Mouse (Mus musculus) kidney, postnatal 0 days (tissue): ENCODE results near the gene Rab31. TPM values are rescaled to one million over a fixed set of nuclear protein-coding genes. Genes with fewer than 3 reads are reported as not detected.

Experiments
- ATAC-seq: fragments of 200-750 bp; cut with Nextera tagmentation; replicated peaks from 2 replicates; pipeline ENCODE4 v1.8.0; 2017; ENCODE audit warnings: low read depth, moderate number of reproducible peaks, moderate TSS enrichment, moderate library complexity; ENCODE audit not compliant: low FRiP score
- DNase-seq: peaks from one replicate; pipeline ENCODE4 v3.0.0-alpha.2; 2016; ENCODE audit warnings: low spot score
- H3K27ac ChIP-seq: fragments of 300-500 bp; sonication (generic); 2 replicates; pipeline ENCODE4 v1.5.1; 2014; ENCODE audit warnings: mild to moderate bottlenecking
- H3K27me3 ChIP-seq: fragments of 300-500 bp; sonication (generic); 2 replicates; pipeline ENCODE4 v1.6.1; 2014; ENCODE audit warnings: low read length, mixed read lengths; ENCODE audit not compliant: insufficient read depth
- H3K36me3 ChIP-seq: fragments of 300-500 bp; sonication (generic); 2 replicates; pipeline ENCODE4 v1.6.1; 2014; ENCODE audit warnings: low read length, mixed read lengths; ENCODE audit not compliant: insufficient read depth
- H3K4me1 ChIP-seq: fragments of 300-500 bp; sonication (generic); replicated peaks from 2 replicates; pipeline ENCODE4 v1.6.1; 2014; ENCODE audit warnings: antibody characterized with exemption, low read length, mixed read lengths; ENCODE audit not compliant: insufficient read depth
- H3K4me2 ChIP-seq: fragments of 300-500 bp; sonication (generic); 2 replicates; pipeline ENCODE4 v1.6.1; 2014; ENCODE audit warnings: mild to moderate bottlenecking, low read length, moderate library complexity, mixed read lengths
- H3K4me3 ChIP-seq: fragments of 300-500 bp; sonication (generic); replicated peaks from 2 replicates; pipeline ENCODE4 v1.5.1; 2014; ENCODE audit warnings: low read depth, low read length
- H3K9ac ChIP-seq: fragments of 300-500 bp; sonication (generic); 2 replicates; pipeline ENCODE4 v1.6.1; 2014; ENCODE audit warnings: low read depth, low read length
- H3K9me3 ChIP-seq: fragments of 300-500 bp; sonication (generic); replicated peaks from 2 replicates; pipeline ENCODE4 v1.6.1; 2016; ENCODE audit warnings: low read length, inconsistent platforms, mixed read lengths
- CTCF ChIP-seq: IDR thresholded peaks from 2 replicates; pipeline ENCODE4 v1.5.1; 2016; ENCODE audit warnings: antibody characterized with exemption, low read depth, mild to moderate bottlenecking, moderate library complexity
- WGBS: fragments of 180-500 bp; shearing (Covaris S2); extraction: QIAGEN DNeasy Blood & Tissue Kit; methylation state at CpG from one replicate; pipeline ENCODE4 v1.1.7; 2014; 5-methylcytosine and 5-hydroxymethylcytosine counted together
- polyA plus RNA-seq: library from polyadenylated mRNA; unstranded; fragments of >200 nt; fragmentation: Nextera tagmentation; extraction: Ambion mirVana; gene quantifications from 2 replicates; pipeline ENCODE4 v1.2.1, GENCODE M21; 2015

The Rab31 gene
- polyA plus RNA-seq, 1 experiment from 2014 or later, result 30.0 TPM

- DNase-seq (peak; percentile 78), ATAC-seq (peak; percentile 38; the same call in 1 of the 2 replicates)
- peaks cover 4% of the 10 kb centered on the region; the same call in 1 of the 2 replicates for H3K4me1 ChIP-seq
- no peaks in the 10 kb centered on the region for H3K36me3 ChIP-seq
- H3K9ac ChIP-seq, result no peak overlapping the region
- peak; percentile 77 for TF ChIP-seq CTCF
- H3K4me2 ChIP-seq, result no peak overlapping the region
- H3K27ac ChIP-seq, result no peak overlapping the region
- H3K27me3 ChIP-seq, result no peaks in the 10 kb centered on the region
- H3K9me3 ChIP-seq, result no peaks in the 10 kb centered on the region
- WGBS, result 80% methylated on average over 5 of the region's 5 CpGs
- no peak overlapping the region for H3K4me3 ChIP-seq
Measured at GRCm38 (mm10) chr17:65706220-65706619, 66.3 kb downstream of the Rab31 start.

- TF ChIP-seq CTCF, result no peak
- no peak overlapping the region for H3K4me2 ChIP-seq
- H3K36me3 ChIP-seq, result no peaks in the 10 kb centered on the region
- peak; percentile 38 for DNase-seq
- H3K9me3 ChIP-seq, result no peaks in the 10 kb centered on the region
- WGBS, result 69% methylated on average over 13 of the region's 13 CpGs
- H3K4me3 ChIP-seq, result no peak overlapping the region
- H3K4me1 ChIP-seq, result peaks cover 4% of the 10 kb centered on the region; the same call in 1 of the 2 replicates
- no peak overlapping the region for H3K9ac ChIP-seq
- no peak overlapping the region for H3K27ac ChIP-seq
- no peaks in the 10 kb centered on the region for H3K27me3 ChIP-seq
- no peak for ATAC-seq
Measured at GRCm38 (mm10) chr17:65703527-65704391, 68.8 kb downstream of the Rab31 start.

GRCm38 (mm10) chr17:65701797-65702566, 70.6 kb downstream of the Rab31 start:
- H3K27ac ChIP-seq, result peak overlapping the region; percentile 78
- TF ChIP-seq CTCF, result no peak
- WGBS, result 47% methylated on average over 13 of the region's 13 CpGs

GRCm38 (mm10) chr17:65701356-65701755, 71.2 kb downstream of the Rab31 start:
- TF ChIP-seq CTCF, result no peak
- Histone ChIP-seq H3K27ac (peak overlapping the region; percentile 63; the same call in 1 of the 2 replicates), H3K9me3 (no peaks in the 10 kb centered on the region), H3K9ac (no peak overlapping the region), H3K4me3 (no peak overlapping the region), H3K36me3 (no peaks in the 10 kb centered on the region), H3K4me1 (peaks cover 4% of the 10 kb centered on the region; the same call in 1 of the 2 replicates), H3K4me2 (no peak overlapping the region), H3K27me3 (no peaks in the 10 kb centered on the region)
- DNase-seq (peak; percentile 47), ATAC-seq (no peak)
- WGBS, result 64% methylated on average over 8 of the region's 8 CpGs

More at GRCm38 (mm10) chr17:65701797-65702566, 70.6 kb downstream of the Rab31 start:
- no peaks in the 10 kb centered on the region for H3K27me3 ChIP-seq
- peak overlapping the region; percentile 11; the same call in 1 of the 2 replicates for H3K4me2 ChIP-seq
- H3K9me3 ChIP-seq, result no peaks in the 10 kb centered on the region
- no peak for ATAC-seq
- H3K4me1 ChIP-seq, result peaks cover 4% of the 10 kb centered on the region; the same call in 1 of the 2 replicates
- no peak overlapping the region for H3K4me3 ChIP-seq
- no peak overlapping the region for H3K9ac ChIP-seq
- peak; percentile 85 for DNase-seq
- H3K36me3 ChIP-seq, result no peaks in the 10 kb centered on the region

GRCm38 (mm10) chr17:65700060-65700459, 72.5 kb downstream of the Rab31 start:
- no peaks in the 10 kb centered on the region for H3K36me3 ChIP-seq
- peaks cover 4% of the 10 kb centered on the region; the same call in 1 of the 2 replicates for H3K4me1 ChIP-seq
- DNase-seq (peak; percentile 36), ATAC-seq (no peak)
- no peak overlapping the region for H3K4me3 ChIP-seq
- no peaks in the 10 kb centered on the region for H3K27me3 ChIP-seq
- no peak overlapping the region for H3K4me2 ChIP-seq
- H3K9ac ChIP-seq, result no peak overlapping the region
- H3K9me3 ChIP-seq, result no peaks in the 10 kb centered on the region
- WGBS, result 49% methylated on average over 4 of the region's 4 CpGs
- no peak for TF ChIP-seq CTCF
- no peak overlapping the region for H3K27ac ChIP-seq
